Mouse (Mus musculus) spleen, postnatal 14 days (tissue): ENCODE results near the gene Arglu1.
A peak's percentile ranks its signal among the peaks of the same experiment; 100 is the strongest.

Source experiments
- DNase-seq, 2 experiments: peaks; one replicate each; pipeline ENCODE4 v3.0.0; 2021 to 2022; ENCODE audit warnings: low spot score in 2 of 2

The Arglu1 gene

DNA sequence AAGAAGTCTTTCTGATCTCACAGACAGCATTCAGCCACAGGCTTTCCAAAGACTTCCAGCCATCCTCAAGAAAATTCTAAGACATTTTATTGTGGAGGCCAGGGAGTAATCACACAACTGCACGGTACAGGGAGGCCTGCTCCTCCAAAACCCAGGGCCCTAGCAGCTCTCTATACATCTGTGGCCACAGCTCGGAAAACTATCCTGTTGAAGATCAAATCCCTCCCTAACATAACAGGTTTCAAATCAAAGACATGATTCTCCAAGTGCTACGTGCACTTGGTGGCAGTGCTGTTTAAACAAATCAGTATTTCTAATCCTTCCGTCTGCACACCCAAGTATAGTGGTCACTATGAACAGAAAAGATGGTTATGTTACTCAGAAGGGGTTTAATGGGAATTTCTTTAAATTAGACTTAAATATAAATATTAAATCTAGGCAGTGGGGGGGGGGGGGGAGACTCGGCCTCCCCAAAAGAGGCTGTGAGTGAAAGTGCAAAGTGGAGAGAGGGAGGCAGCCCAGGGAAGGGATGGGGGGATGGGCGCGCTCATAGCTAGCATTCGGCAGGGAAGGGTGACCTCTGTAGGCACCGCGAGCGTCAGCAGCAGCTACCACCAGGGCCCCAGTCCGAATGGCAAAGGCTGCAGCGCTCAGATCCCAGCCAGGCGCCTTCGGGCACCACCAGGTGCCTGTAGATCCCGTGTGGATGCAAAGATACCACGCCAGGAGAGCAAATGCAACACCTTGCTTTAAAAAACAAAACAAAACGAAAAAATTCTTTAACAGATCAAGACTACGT is 31.7 kb downstream of the Arglu1 start:
- DNase-seq = peak; percentile 10 to 27

- DNase-seq = no peak
Observed at GRCm38 (mm10) chr8:8657692-8658355, 32.5 kb downstream of the Arglu1 start.

- DNase-seq = no peak
Observed at GRCm38 (mm10) chr8:8656578-8657441, 33.5 kb downstream of the Arglu1 start.

DNA sequence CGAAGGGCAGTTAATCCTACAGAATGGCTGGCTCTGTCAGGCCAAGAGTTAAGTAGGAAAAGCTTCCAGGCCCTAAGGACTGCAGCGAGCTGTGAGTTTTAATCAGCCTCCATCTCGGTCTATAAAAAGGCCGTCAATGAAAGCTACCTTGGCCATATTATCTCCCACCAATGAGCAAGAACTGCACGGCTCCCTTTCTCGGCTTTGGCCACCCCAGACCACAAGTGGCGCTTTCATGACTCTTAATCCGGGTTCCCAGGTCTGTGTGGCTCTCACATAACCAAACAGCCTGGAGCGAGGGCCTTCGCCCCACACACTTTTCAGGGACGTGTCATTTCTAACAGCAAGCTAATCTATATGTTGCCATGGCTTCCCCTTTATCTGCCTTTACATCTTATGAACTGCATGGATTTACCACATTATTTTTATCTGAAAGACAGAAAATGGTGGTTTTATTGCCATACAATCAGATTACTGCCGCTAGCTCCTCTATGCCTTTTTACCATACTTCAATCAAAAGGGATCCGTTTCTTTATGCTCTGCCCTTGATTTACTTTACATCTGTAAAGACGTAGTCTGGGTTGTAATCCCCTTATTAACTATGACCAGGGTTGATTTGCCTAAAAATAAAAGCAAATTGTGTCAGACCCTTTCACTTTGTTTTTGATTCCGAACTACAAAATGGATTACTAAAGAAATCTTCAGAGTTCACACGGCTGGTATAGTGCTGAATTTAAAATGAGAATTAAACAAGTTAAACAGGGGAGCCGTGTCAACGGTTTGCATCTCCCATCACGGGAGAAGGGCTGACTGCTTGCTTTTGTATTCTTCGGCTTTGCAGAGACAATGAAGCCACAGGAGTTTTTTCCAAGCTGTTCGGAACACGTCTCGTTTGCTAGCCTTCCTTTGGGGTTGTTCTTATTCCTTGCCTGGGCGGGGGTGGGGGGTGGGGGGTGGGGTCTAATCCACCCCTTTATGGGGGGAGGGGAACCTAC is 34.7 kb downstream of the Arglu1 start:
- DNase-seq = no peak

DNA sequence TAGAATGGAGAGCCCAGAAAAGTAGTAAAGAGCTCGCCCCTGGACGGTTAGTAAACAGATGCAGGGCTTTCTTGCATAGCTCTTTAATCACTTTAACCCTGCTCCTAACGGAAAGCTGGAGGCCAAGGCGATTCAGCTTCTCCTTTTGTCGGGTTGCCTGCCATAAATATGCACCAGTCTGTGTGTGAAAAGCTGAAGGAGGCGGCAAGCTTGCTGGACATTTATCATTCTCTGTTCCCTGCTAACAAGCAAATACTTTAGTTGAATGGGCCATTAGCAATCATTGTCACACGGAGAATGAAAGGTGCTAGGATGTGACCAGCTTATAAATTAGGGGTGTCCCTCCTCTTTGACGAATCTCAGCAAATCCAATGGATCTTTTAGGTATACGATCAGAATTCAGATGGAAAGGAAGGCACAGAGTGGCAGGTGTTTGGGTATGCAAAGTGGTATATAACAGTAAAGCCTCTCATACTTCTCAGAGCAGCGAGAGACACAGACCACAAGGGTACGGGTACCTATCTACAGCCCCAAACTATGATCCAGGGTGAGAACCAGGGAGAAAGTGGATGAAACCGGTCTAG is 36.3 kb downstream of the Arglu1 start:
- no peak for DNase-seq

GRCm38 (mm10) chr8:8653343-8653742 is 37.0 kb downstream of the Arglu1 start:
- DNase-seq = no peak

- no peak for DNase-seq
Observed at GRCm38 (mm10) chr8:8652388-8652787, 37.9 kb downstream of the Arglu1 start.

- DNase-seq = no peak
Observed at GRCm38 (mm10) chr8:8649944-8650343, 40.4 kb downstream of the Arglu1 start.

- DNase-seq = no peak
Observed at GRCm38 (mm10) chr8:8649536-8649935, 40.8 kb downstream of the Arglu1 start.

GRCm38 (mm10) chr8:8648686-8649085 is 41.6 kb downstream of the Arglu1 start:
- no peak for DNase-seq

DNA sequence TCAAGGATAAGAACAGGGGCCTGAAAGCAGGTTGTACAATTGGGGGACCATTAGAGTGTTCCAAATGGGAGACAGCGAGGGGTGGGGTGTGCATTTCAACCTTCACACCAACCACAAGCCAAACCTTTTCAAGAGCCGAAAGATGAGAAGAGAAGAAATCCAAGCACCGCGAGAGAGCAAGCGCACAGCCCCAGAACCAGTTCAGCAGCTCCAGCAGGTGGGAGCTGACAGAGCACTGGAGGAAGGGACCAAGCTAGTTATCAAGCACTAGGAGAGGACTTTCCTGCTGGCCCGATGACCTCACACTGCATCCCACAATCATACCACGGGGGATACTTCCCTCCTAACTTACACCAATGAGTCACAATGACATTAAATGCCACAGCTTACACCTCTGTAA is 42.5 kb downstream of the Arglu1 start:
- DNase-seq = no peak

DNA sequence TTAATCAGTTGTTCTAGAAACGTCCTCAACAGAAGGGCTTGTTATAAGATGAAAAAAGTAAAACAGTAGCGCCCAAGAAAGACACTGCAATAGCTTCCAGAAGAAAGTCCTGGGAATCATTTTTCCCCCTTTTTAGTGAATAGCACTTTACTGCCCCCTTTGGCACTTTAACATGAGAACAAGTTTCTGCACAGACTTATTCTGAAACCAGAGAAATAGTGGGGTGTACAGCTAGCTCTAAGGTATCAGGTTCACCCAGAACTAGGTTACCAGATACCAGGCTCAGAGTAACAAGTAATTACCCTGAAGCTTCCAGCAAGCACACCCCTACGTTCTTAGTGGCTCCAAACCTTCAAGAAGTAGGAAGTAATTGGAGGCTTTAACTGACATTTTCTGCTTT is 43.0 kb downstream of the Arglu1 start:
- DNase-seq = no peak

DNA sequence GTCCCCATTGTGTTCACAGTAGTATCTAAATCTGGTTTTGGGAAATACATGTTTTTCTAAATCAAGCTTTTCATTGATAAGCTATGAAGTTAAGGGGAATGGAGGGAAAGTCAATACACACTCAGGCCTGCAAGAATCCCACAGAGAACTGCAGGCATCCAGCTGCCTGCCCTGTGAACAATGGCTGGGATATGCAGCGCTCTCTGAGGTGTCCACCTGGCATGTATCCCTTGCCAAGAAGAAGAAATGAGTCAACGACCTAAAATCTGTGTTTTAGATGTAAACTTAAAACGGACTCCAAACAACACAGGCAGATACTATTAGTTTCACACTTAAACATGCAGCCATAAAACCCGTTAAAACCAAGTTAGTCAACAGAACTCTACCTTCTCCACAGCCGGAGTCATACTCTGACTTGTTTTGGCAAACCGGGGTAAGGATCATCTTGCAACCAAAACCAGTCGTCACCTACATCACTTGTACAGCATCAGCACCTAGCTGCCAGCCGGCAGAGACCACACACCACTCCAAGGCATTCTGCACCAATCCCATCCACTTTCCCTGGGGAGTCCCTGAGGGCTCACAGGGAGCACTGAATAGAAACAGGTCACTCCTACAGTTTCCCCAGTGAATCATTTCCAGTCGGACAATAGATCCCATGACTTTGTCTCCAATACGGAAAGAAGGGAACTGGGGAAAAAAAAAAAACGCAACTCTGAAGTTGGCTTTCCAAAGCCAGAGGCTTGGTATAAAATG is 46.0 kb downstream of the Arglu1 start:
- no peak for DNase-seq

DNA sequence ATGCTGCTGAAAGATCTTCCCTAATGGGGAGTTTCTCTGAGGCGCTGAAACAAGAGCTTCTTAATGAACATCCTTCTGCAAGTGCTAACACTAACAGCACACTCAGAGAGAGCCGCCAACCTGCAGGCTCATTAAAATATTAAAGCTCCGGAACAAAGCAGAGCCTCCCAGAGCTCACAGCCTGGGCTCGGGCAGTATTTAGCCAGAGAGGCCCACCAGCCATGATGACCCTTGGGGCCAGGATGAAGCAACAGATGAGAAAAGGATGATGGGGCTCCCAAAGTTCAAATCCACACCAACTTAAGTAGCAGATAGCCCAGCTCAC is 50.1 kb downstream of the Arglu1 start:
- DNase-seq = no peak

DNA sequence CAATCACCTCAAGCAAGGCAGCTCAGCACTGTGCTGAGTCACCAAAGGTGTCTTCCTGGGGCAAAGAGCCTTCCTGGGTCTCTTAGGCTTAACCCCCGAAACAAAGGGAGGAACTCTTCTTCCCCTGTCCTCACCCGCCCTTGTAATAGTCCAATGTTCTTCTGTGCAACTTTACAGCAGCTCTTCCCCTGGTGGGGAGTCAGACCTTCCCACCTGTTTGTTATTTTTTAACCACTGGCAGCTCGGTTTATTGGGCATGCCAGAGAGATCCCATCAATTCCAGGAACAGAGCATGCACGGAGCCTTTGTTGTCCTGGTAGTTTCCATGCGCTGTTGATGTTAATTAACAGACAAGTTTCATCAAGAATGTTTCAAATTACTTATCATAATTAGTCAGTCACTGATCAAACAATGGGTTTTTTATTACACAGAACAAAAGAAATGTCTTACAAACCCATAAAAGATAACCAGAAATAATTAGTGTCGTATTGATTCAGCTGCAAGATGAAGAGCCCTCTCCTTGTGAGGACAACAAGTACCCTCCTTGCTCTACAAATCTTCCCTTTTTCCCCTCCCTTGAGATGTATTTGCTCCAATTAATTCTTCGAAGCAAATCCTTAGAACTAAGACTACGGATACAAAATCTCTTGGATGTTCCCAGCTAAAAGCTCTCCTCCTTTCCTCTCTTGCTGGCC is 50.6 kb downstream of the Arglu1 start:
- DNase-seq = no peak

GRCm38 (mm10) chr8:8631394-8631793 is 58.9 kb downstream of the Arglu1 start:
- no peak for DNase-seq

GRCm38 (mm10) chr8:8624017-8624416 is 66.3 kb downstream of the Arglu1 start:
- DNase-seq = no peak

- no peak for DNase-seq
Observed at GRCm38 (mm10) chr8:8623486-8623885, 66.8 kb downstream of the Arglu1 start.

GRCm38 (mm10) chr8:8622476-8622875 is 67.8 kb downstream of the Arglu1 start:
- DNase-seq = no peak

GRCm38 (mm10) chr8:8622031-8622430 is 68.3 kb downstream of the Arglu1 start:
- no peak for DNase-seq
